Mouse (Mus musculus) forebrain, embryonic 11.5 days (tissue): ENCODE measurements at regions not wholly inside any gene's neighbourhood (a gene's known extent, or its start where the extent isn't known, plus 50 kb on each side); places are given as distances from the start of the nearest gene placed in this dataset. TPM values are rescaled to one million over a fixed set of nuclear protein-coding genes. Genes with fewer than 3 reads are reported as not detected.

ENCODE experiments used
- ATAC-seq: fragments of 200-750 bp; cut with Nextera tagmentation; replicated peaks from 2 replicates; pipeline ENCODE4 v1.8.0; 2017; ENCODE audit warnings: moderate TSS enrichment; ENCODE audit not compliant: low FRiP score
- DNase-seq: peaks from one replicate; pipeline ENCODE4 v3.0.0-alpha.2; 2017; ENCODE audit warnings: low spot score
- H3K27ac ChIP-seq: fragments of 300-500 bp; sonication (generic); 2 replicates; pipeline ENCODE4 v1.5.1; 2014; ENCODE audit warnings: low read depth, low read length
- H3K27me3 ChIP-seq: fragments of 300-500 bp; sonication (generic); 2 replicates; pipeline ENCODE4 v1.6.1; 2014; ENCODE audit warnings: mild to moderate bottlenecking, low read length, mixed read lengths; ENCODE audit not compliant: control insufficient read depth, insufficient read depth
- H3K36me3 ChIP-seq: fragments of 300-500 bp; sonication (generic); 2 replicates; pipeline ENCODE4 v1.6.1; 2014; ENCODE audit warnings: mild to moderate bottlenecking, low read length, moderate library complexity, mixed read lengths; ENCODE audit not compliant: control insufficient read depth, insufficient read depth
- H3K4me1 ChIP-seq: fragments of 300-500 bp; sonication (generic); replicated peaks from 2 replicates; pipeline ENCODE4 v1.6.1; 2014; ENCODE audit warnings: low read length, mixed read lengths; ENCODE audit not compliant: control insufficient read depth, insufficient read depth
- H3K4me2 ChIP-seq: fragments of 300-500 bp; sonication (generic); 2 replicates; pipeline ENCODE4 v1.6.1; 2014; ENCODE audit warnings: low read depth, mild to moderate bottlenecking, low read length, moderate library complexity, mixed read lengths; ENCODE audit not compliant: severe bottlenecking
- H3K4me3 ChIP-seq: fragments of 300-500 bp; sonication (generic); 2 replicates; pipeline ENCODE4 v1.5.1; 2014; ENCODE audit warnings: low read depth, low read length
- H3K9ac ChIP-seq: fragments of 300-500 bp; sonication (generic); 2 replicates; pipeline ENCODE4 v1.6.1; 2014; ENCODE audit warnings: low read length
- H3K9me3 ChIP-seq: fragments of 300-500 bp; sonication (generic); 2 replicates; pipeline ENCODE4 v1.6.1; 2016; ENCODE audit warnings: low read length, mixed read lengths; ENCODE audit not compliant: control insufficient read depth
- WGBS: fragments of 180-500 bp; shearing (Covaris S2); extraction: QIAGEN DNeasy Blood & Tissue Kit; methylation state at CpG from one replicate; pipeline ENCODE4 v1.1.7; 2014; 5-methylcytosine and 5-hydroxymethylcytosine counted together
- microRNA-seq: library from miRNA; unstranded; fragments of <30 nt; microRNA quantifications from one replicate; pipeline ENCODE4, GENCODE M21; 2016; ENCODE audit not compliant: insufficient number of aligned reads

GRCm38 (mm10) chr8:44559161-44559560, 376.1 kb upstream of the Fat1 start:
- Histone ChIP-seq H3K27ac (no peak overlapping the region), H3K4me2 (no peak overlapping the region), H3K4me3 (no peak overlapping the region), H3K36me3 (no peaks in the 10 kb centered on the region), H3K4me1 (no peaks in the 10 kb centered on the region), H3K27me3 (no peaks in the 10 kb centered on the region), H3K9ac (no peak overlapping the region), H3K9me3 (no peaks in the 10 kb centered on the region)
- no peak for ATAC-seq
- DNase-seq = no peak
- WGBS = 82% methylated on average over 9 of the region's 9 CpGs

- H3K9me3 ChIP-seq = no peaks in the 10 kb centered on the region
- H3K27ac ChIP-seq = no peak overlapping the region
- DNase-seq = no peak
- H3K9ac ChIP-seq = no peak overlapping the region
- H3K4me3 ChIP-seq = no peak overlapping the region
- no peaks in the 10 kb centered on the region for H3K27me3 ChIP-seq
- 63% methylated on average over 5 of the region's 5 CpGs for WGBS
- H3K4me1 ChIP-seq = no peaks in the 10 kb centered on the region
- no peak overlapping the region for H3K4me2 ChIP-seq
- H3K36me3 ChIP-seq = no peaks in the 10 kb centered on the region
- 0 out of 2 replicates have a peak, but pooled peaks have one; percentile 55 for ATAC-seq
Observed at GRCm38 (mm10) chr8:44576314-44576858, 358.9 kb upstream of the Fat1 start.

- Histone ChIP-seq H3K9ac (no peak overlapping the region), H3K4me1 (no peaks in the 10 kb centered on the region), H3K4me2 (no peak overlapping the region), H3K4me3 (no peak overlapping the region), H3K9me3 (no peaks in the 10 kb centered on the region), H3K36me3 (no peaks in the 10 kb centered on the region), H3K27ac (no peak overlapping the region), H3K27me3 (no peaks in the 10 kb centered on the region)
- ATAC-seq = no peak
- 62% methylated on average over 5 of the region's 5 CpGs for WGBS
- no peak for DNase-seq
Observed at GRCm38 (mm10) chr8:44576993-44577392, 358.3 kb upstream of the Fat1 start.

Small RNA genes lying in the stretch of these regions (microRNA-seq; reads per million reads assigned to microRNA genes)
- not detected for gene Gm26241
